ENCODE assay signal across 8 mouse cellular contexts in the genomic region with DNA sequence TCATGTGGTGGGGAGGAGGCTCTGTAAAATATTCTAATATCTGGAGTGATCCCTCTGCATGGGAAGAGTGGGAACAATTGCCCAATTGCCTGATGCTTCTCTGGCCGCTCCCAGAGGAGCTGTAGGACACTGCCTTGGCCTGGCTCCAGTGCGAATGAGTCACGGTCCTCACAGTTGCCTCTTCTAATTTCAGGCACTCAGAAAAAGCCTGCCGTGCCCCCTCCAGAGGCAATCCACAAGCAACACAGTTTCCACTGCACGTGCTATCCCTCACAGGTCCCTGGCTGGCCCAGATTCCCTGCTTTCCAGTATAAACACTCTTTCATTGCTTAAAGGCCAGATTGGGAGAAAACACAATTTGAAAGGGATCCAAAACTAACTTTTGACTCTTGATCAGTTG. TPM values are rescaled to one million over a fixed set of nuclear protein-coding genes. Genes with fewer than 3 reads are reported as not detected.
DNase-seq lines count a peak whose midpoint lies in the region; ATAC-seq and TF ChIP-seq lines count a peak whose summit lies in the region.

No protein-coding gene starts in this region.

- no peak overlapping the region for H3K4me3 ChIP-seq in forebrain, embryonic 14.5 days (ENCODE audit: low read depth, low read length)
- H3K4me3 ChIP-seq in forebrain, embryonic 15.5 days: no peak overlapping the region
- H3K4me3 ChIP-seq in hindbrain, postnatal 0 days (ENCODE audit: low read length): no peak overlapping the region
- H3K4me3 ChIP-seq in limb, embryonic 15.5 days: no peak overlapping the region

- H3K27ac ChIP-seq in forebrain, embryonic 14.5 days (ENCODE audit: low read depth, low read length): no peak overlapping the region
- no peak overlapping the region for H3K27ac ChIP-seq in forebrain, embryonic 15.5 days (replicated peaks)
- H3K27ac ChIP-seq in hindbrain, postnatal 0 days: no peak overlapping the region
- peak overlapping the region; percentile 47; the same call in 1 of the 2 replicates for H3K27ac ChIP-seq in limb, embryonic 15.5 days

- no peaks in the 10 kb centered on the region for H3K9me3 ChIP-seq in forebrain, embryonic 14.5 days (replicated peaks; ENCODE audit: control insufficient read depth, low read length)
- H3K9me3 ChIP-seq in forebrain, embryonic 15.5 days: no peaks in the 10 kb centered on the region
- no peaks in the 10 kb centered on the region for H3K9me3 ChIP-seq in hindbrain, postnatal 0 days (ENCODE audit: low read length)
- no peaks in the 10 kb centered on the region for H3K9me3 ChIP-seq in limb, embryonic 15.5 days

- no peak for ATAC-seq in forebrain, embryonic 14.5 days
- ATAC-seq in forebrain, embryonic 15.5 days (replicated peaks): no peak
- ATAC-seq in hindbrain, postnatal 0 days: peak; percentile 63; the same call in 1 of the 2 replicates
- ATAC-seq in limb, embryonic 15.5 days (ENCODE audit: insufficient number of reproducible peaks, low FRiP score, low TSS enrichment, low read depth): peak; percentile 56

- DNase-seq in forebrain, embryonic 14.5 days (ENCODE audit: low spot score): peak; percentile 42
- DNase-seq in adrenal gland, postnatal 10 days: peak; percentile 94
- peak; percentile 69 to 76 for DNase-seq in frontal cortex, postnatal 25 days (ENCODE audit: low spot score in 2 of 2)
- peak; percentile 88 for DNase-seq in hindbrain, postnatal 0 days (ENCODE audit: low spot score)
- DNase-seq in telencephalon, adult 2 months (ENCODE audit: low read depth, low spot score): peak; percentile 86
- no peak for DNase-seq in thymus, postnatal 0 days (ENCODE audit: low spot score)

- H3K36me3 ChIP-seq in forebrain, embryonic 14.5 days (ENCODE audit: control insufficient read depth, insufficient read depth, low read length): peaks cover 10% of the 10 kb centered on the region; the same call in 1 of the 2 replicates
- H3K36me3 ChIP-seq in forebrain, embryonic 15.5 days: peaks cover 7% of the 10 kb centered on the region; the same call in 1 of the 2 replicates
- 0 out of 2 replicates have a peak, but pooled peaks cover 10% of the 10 kb centered on the region for H3K36me3 ChIP-seq in hindbrain, postnatal 0 days (ENCODE audit: insufficient read depth, low read length)
- peaks cover 4% of the 10 kb centered on the region; the same call in 1 of the 2 replicates for H3K36me3 ChIP-seq in limb, embryonic 15.5 days

- H3K4me1 ChIP-seq in forebrain, embryonic 14.5 days (ENCODE audit: control insufficient read depth, insufficient read depth, low read length): no peaks in the 10 kb centered on the region
- peaks cover 11% of the 10 kb centered on the region for H3K4me1 ChIP-seq in forebrain, embryonic 15.5 days
- no peaks in the 10 kb centered on the region for H3K4me1 ChIP-seq in hindbrain, postnatal 0 days (ENCODE audit: insufficient read depth, low read length)
- H3K4me1 ChIP-seq in limb, embryonic 15.5 days: peaks cover 19% of the 10 kb centered on the region

- H3K27me3 ChIP-seq in forebrain, embryonic 14.5 days (replicated peaks; ENCODE audit: control insufficient read depth, insufficient read depth, low read length): no peaks in the 10 kb centered on the region
- no peaks in the 10 kb centered on the region for H3K27me3 ChIP-seq in forebrain, embryonic 15.5 days
- H3K27me3 ChIP-seq in hindbrain, postnatal 0 days (ENCODE audit: insufficient read depth, low read length): no peaks in the 10 kb centered on the region
- H3K27me3 ChIP-seq in limb, embryonic 15.5 days: 0 out of 2 replicates have a peak, but pooled peaks cover 4% of the 10 kb centered on the region

- peak; percentile 43 for TF ChIP-seq CTCF in hindbrain, postnatal 0 days (IDR thresholded peaks at IDR 0.05; ENCODE audit: low read depth)

- WGBS in forebrain, embryonic 14.5 days: 44% methylated on average over 5 of the region's 5 CpGs
- 39% methylated on average over 5 of the region's 5 CpGs for WGBS in forebrain, embryonic 15.5 days
- 19% methylated on average over 5 of the region's 5 CpGs for WGBS in hindbrain, postnatal 0 days
- 31% methylated on average over 5 of the region's 5 CpGs for WGBS in limb, embryonic 15.5 days

- H3K9ac ChIP-seq in forebrain, embryonic 14.5 days (ENCODE audit: low read length): no peak overlapping the region
- no peak overlapping the region for H3K9ac ChIP-seq in forebrain, embryonic 15.5 days (replicated peaks)
- H3K9ac ChIP-seq in hindbrain, postnatal 0 days (replicated peaks; ENCODE audit: low read length): no peak overlapping the region
- no peak overlapping the region for H3K9ac ChIP-seq in limb, embryonic 15.5 days

- no peak overlapping the region for H3K4me2 ChIP-seq in forebrain, embryonic 14.5 days (ENCODE audit: low read length)
- no peak overlapping the region for H3K4me2 ChIP-seq in forebrain, embryonic 15.5 days (replicated peaks)
- no peak overlapping the region for H3K4me2 ChIP-seq in hindbrain, postnatal 0 days (ENCODE audit: low read depth, low read length)
- no peak overlapping the region for H3K4me2 ChIP-seq in limb, embryonic 15.5 days

RNA-seq across cellular contexts. Expression of a gene that starts 13.2 kb away (rescaled TPM):
- 5.1 and 6.3 TPM in 2 replicates for polyA plus RNA-seq in forebrain, embryonic 14.5 days (2014; fragmentation: Nextera tagmentation; extraction: Ambion mirVana)
- 7.1 and 8.5 TPM in 2 replicates for polyA plus RNA-seq in forebrain, embryonic 15.5 days (2015; fragmentation: Nextera tagmentation; extraction: Ambion mirVana)
- 10 to 100 TPM; 20.0 to 21.5 TPM for total RNA-seq in adrenal gland, postnatal 10 days (2021)
- 20.6 and 32.9 TPM in 2 replicates for total RNA-seq in hindbrain, postnatal 0 days (2014; rRNA removed)
- 2.8 and 3.1 TPM in 2 replicates for polyA plus RNA-seq in hindbrain, postnatal 0 days (2015; fragmentation: Nextera tagmentation; extraction: Ambion mirVana)
- polyA plus RNA-seq in limb, embryonic 15.5 days (2015; fragmentation: Nextera tagmentation; extraction: Ambion mirVana): 6.5 and 7.1 TPM in 2 replicates
- polyA plus RNA-seq in thymus, postnatal 0 days (2015; fragmentation: Nextera tagmentation; extraction: Ambion mirVana): 3.3 and 3.7 TPM in 2 replicates

RNA-seq across cellular contexts. Expression of a gene that starts 24.0 kb away (rescaled TPM):
- 29.0 and 33.2 TPM in 2 replicates for polyA plus RNA-seq in forebrain, embryonic 14.5 days (2014; fragmentation: Nextera tagmentation; extraction: Ambion mirVana)
- polyA plus RNA-seq in forebrain, embryonic 15.5 days (2015; fragmentation: Nextera tagmentation; extraction: Ambion mirVana): 31.4 and 35.8 TPM in 2 replicates
- 10 to 100 TPM; 21.9 to 26.7 TPM for total RNA-seq in adrenal gland, postnatal 10 days (2021)
- 19.3 and 23.0 TPM in 2 replicates for total RNA-seq in hindbrain, postnatal 0 days (2014; rRNA removed)
- polyA plus RNA-seq in hindbrain, postnatal 0 days (2015; fragmentation: Nextera tagmentation; extraction: Ambion mirVana): 19.6 and 20.5 TPM in 2 replicates
- 17.3 and 19.0 TPM in 2 replicates for polyA plus RNA-seq in limb, embryonic 15.5 days (2015; fragmentation: Nextera tagmentation; extraction: Ambion mirVana)
- polyA plus RNA-seq in thymus, postnatal 0 days (2015; fragmentation: Nextera tagmentation; extraction: Ambion mirVana): 16.7 and 17.5 TPM in 2 replicates

Comparison
In these comparisons a context has a peak if more than half of its experiments do, and no peak if none do; other contexts are left out.
1. ATAC-seq: peak in hindbrain, postnatal 0 days (single experiment) and limb, embryonic 15.5 days (single experiment); none in forebrain, embryonic 14.5 days (single experiment) and forebrain, embryonic 15.5 days (single experiment).